Mouse (Mus musculus) layer of hippocampus, postnatal 10 days (tissue): ENCODE measurements around the gene Lamp1. TPM values are rescaled to one million over a fixed set of nuclear protein-coding genes. Genes with fewer than 3 reads are reported as not detected.

ENCODE experiments used
- microRNA-seq, 2 experiments: library from miRNA; unstranded; fragments of <30 nt; microRNA quantifications; one replicate each; pipeline ENCODE4 v1.2.0; 2021
- total RNA-seq, 2 experiments: library from RNA; stranded (reverse); gene quantifications; 2 replicates each; pipeline ENCODE4 v1.2.3; 2021

Lamp1 gene
- total RNA-seq, 2 experiments from 2014 or later = 283 to 309 TPM

Small RNA genes lying within 50 kb of the gene (microRNA-seq; reads per million reads assigned to microRNA genes)
- gene Mir1968 = 49.2 to 52.3 reads per million in 2 experiments
- 0 to 0.89 reads per million in 2 experiments for gene Mir7065

Other genes with a start within 250 kb of the Lamp1 start
- gene F7, start 133.1 kb upstream of the Lamp1 start, total RNA-seq = under 1 TPM in 1 of 2 experiments, not detected in 1; 0.32 TPM
- not detected for gene F10, start 121.9 kb upstream of the Lamp1 start, total RNA-seq
- not detected for gene Proz, start 98.2 kb upstream of the Lamp1 start, total RNA-seq
- gene Pcid2, start 53.7 kb upstream of the Lamp1 start, total RNA-seq = 10 to 100 TPM; 25.0 to 27.0 TPM
- 10 to 100 TPM; 65.5 to 69.5 TPM for gene Cul4a, start 53.5 kb upstream of the Lamp1 start, total RNA-seq
- gene Grtp1, start 41.5 kb downstream of the Lamp1 start, total RNA-seq = 10 to 100 TPM; 10.3 to 10.8 TPM
- gene Adprhl1, start 95.0 kb downstream of the Lamp1 start, total RNA-seq = 1 to 10 TPM; 2.2 to 3.1 TPM
- 10 to 100 TPM; 27.6 to 29.7 TPM for gene Dcun1d2, start 129.0 kb downstream of the Lamp1 start, total RNA-seq
- gene Tmco3, start 129.0 kb downstream of the Lamp1 start, total RNA-seq = 10 to 100 TPM; 43.8 to 45.6 TPM
- 10 to 100 TPM; 70.9 to 75.2 TPM for gene Tfdp1, start 179.6 kb downstream of the Lamp1 start, total RNA-seq
- not detected for gene Atp4b, start 237.7 kb downstream of the Lamp1 start, total RNA-seq
- gene Grk1, start 245.9 kb downstream of the Lamp1 start, total RNA-seq = under 1 TPM in 1 of 2 experiments, not detected in 1; 0.07 TPM